Mouse (Mus musculus) heart, embryonic 14.5 days (tissue): Measurements from ENCODE around the gene Ttc14. TPM values are rescaled to one million over a fixed set of nuclear protein-coding genes. Genes with fewer than 3 reads are reported as not detected.

ENCODE experiments used
- polyA plus RNA-seq: library from polyadenylated mRNA; unstranded; fragments of >200 nt; fragmentation: Nextera tagmentation; extraction: Ambion mirVana; gene quantifications from 2 replicates; pipeline ENCODE4 v1.2.1, GENCODE M21; 2014

Ttc14 gene
- polyA plus RNA-seq, 1 experiment from 2014 or later, result 52.2 TPM

Other genes with a start within 250 kb of the Ttc14 start
- 0.96 and 1.2 TPM in 2 replicates for gene Ccdc39, start 44.5 kb downstream of the Ttc14 start, polyA plus RNA-seq
- gene Fxr1, start 220.1 kb downstream of the Ttc14 start, polyA plus RNA-seq, result 73.9 and 78.5 TPM in 2 replicates